Mouse (Mus musculus) midbrain, embryonic 10.5 days (tissue): ENCODE results near the gene Olfr304. TPM values are rescaled to one million over a fixed set of nuclear protein-coding genes. Genes with fewer than 3 reads are reported as not detected.
"Not testable (repeated sequence)": the region's sequence is repeated elsewhere in the genome, so short reads cannot be mapped to it uniquely, and the experiment has no call there.

ENCODE experiments used
- DNase-seq: peaks from one replicate; pipeline ENCODE4 v3.0.0-alpha.2; 2017; ENCODE audit warnings: low spot score
- H3K27ac ChIP-seq: fragments of 300-500 bp; sonication (generic); replicated peaks from 2 replicates; pipeline ENCODE4 v1.5.1; 2016; ENCODE audit warnings: mild to moderate bottlenecking
- H3K27me3 ChIP-seq: fragments of 300-500 bp; sonication (generic); 2 replicates; pipeline ENCODE4 v1.6.1; 2016; ENCODE audit warnings: low read depth, mild to moderate bottlenecking; ENCODE audit not compliant: poor library complexity, severe bottlenecking
- H3K36me3 ChIP-seq: fragments of 300-500 bp; sonication (generic); 2 replicates; pipeline ENCODE4 v1.6.1; 2016; ENCODE audit warnings: mild to moderate bottlenecking, moderate library complexity
- H3K4me1 ChIP-seq: fragments of 300-500 bp; sonication (generic); 2 replicates; pipeline ENCODE4 v1.6.1; 2016
- H3K4me3 ChIP-seq: fragments of 300-500 bp; sonication (generic); 2 replicates; pipeline ENCODE4 v1.5.1; 2016; ENCODE audit warnings: mild to moderate bottlenecking, moderate library complexity
- H3K9me3 ChIP-seq: fragments of 300-500 bp; sonication (generic); replicated peaks from 2 replicates; pipeline ENCODE4 v1.6.1; 2016; ENCODE audit warnings: mild to moderate bottlenecking
- WGBS: fragments of 180-500 bp; shearing (Covaris S2); methylation state at CpG from one replicate; pipeline ENCODE4 v1.1.7; 2016; 5-methylcytosine and 5-hydroxymethylcytosine counted together
- polyA plus RNA-seq: library from polyadenylated mRNA; unstranded; fragments of >200 nt; fragmentation: Nextera tagmentation; extraction: Ambion mirVana; gene quantifications from 2 replicates; pipeline ENCODE4 v1.2.1, GENCODE M21; 2016

The Olfr304 gene
- not detected in 2 replicates for polyA plus RNA-seq

GRCm38 (mm10) chr7:86386558-86386957, at the start of gene Olfr304:
Gene Olfr304, minus strand, starts transcription at chr7:86386658.
- no peak within 1 kb of the TSS for H3K4me3 ChIP-seq
- no peaks in the 10 kb centered on the region for H3K36me3 ChIP-seq
- no peak for DNase-seq
- H3K4me1 ChIP-seq = no peaks in the 10 kb centered on the region
- no peaks in the 10 kb centered on the region for H3K27me3 ChIP-seq
- 84% methylated on average over 1 of the region's 1 CpGs for WGBS
- H3K27ac ChIP-seq = no peak within 1 kb of the TSS
- no peaks in the 10 kb centered on the region for H3K9me3 ChIP-seq

- no peaks in the 10 kb centered on the region for H3K9me3 ChIP-seq
- no peak within 1 kb of the TSS for H3K4me3 ChIP-seq
- no peaks in the 10 kb centered on the region for H3K4me1 ChIP-seq
- H3K36me3 ChIP-seq = no peaks in the 10 kb centered on the region
- H3K27ac ChIP-seq = no peak within 1 kb of the TSS
- WGBS = 89% methylated on average over 2 of the region's 2 CpGs
- DNase-seq = no peak
- H3K27me3 ChIP-seq = no peaks in the 10 kb centered on the region
These were observed 17.1 kb upstream of the Olfr304 start, which contains the start of gene Olfr301 for GRCm38 (mm10) chr7:86403546-86403945. Gene Olfr301, plus strand, starts transcription at chr7:86403846.

- H3K27ac ChIP-seq = no peak within 1 kb of the TSS
- no peaks in the 10 kb centered on the region for H3K4me1 ChIP-seq
- H3K4me3 ChIP-seq = no peak within 1 kb of the TSS
- DNase-seq = no peak
- H3K36me3 ChIP-seq = no peaks in the 10 kb centered on the region
- H3K9me3 ChIP-seq = no peaks in the 10 kb centered on the region
- no peaks in the 10 kb centered on the region for H3K27me3 ChIP-seq
These were observed 11.2 kb upstream of the Olfr304 start, which contains the start of gene Olfr303 for GRCm38 (mm10) chr7:86397689-86398088. Gene Olfr303, minus strand, starts transcription at chr7:86397789.

GRCm38 (mm10) chr7:86385769-86386168, 689 bp downstream of the Olfr304 start:
- no peaks in the 10 kb centered on the region for H3K4me1 ChIP-seq

GRCm38 (mm10) chr7:86366828-86367227, 19.6 kb downstream of the Olfr304 start, which contains the start of gene Olfr305:
Gene Olfr305, minus strand, starts transcription at chr7:86366928.
- Histone ChIP-seq H3K27me3 (no peaks in the 10 kb centered on the region), H3K36me3 (no peaks in the 10 kb centered on the region), H3K4me3 (no peak within 1 kb of the TSS), H3K4me1 (no peaks in the 10 kb centered on the region), H3K27ac (no peak within 1 kb of the TSS), H3K9me3 (no peaks in the 10 kb centered on the region)
- WGBS = 90% methylated on average over 1 of the region's 1 CpGs
- no peak for DNase-seq

More at GRCm38 (mm10) chr7:86385769-86386168, 689 bp downstream of the Olfr304 start:
- 83% methylated on average over 3 of the region's 3 CpGs for WGBS
- Histone ChIP-seq H3K9me3 (no peaks in the 10 kb centered on the region), H3K27me3 (no peaks in the 10 kb centered on the region), H3K4me3 (no peak overlapping the region), H3K36me3 (no peaks in the 10 kb centered on the region), H3K27ac (no peak overlapping the region)
- no peak for DNase-seq

- H3K27me3 ChIP-seq, H3K4me3 ChIP-seq, H3K9me3 ChIP-seq, H3K36me3 ChIP-seq, H3K4me1 ChIP-seq, DNase-seq, H3K27ac ChIP-seq: not testable (repeated sequence)
- WGBS = 94% methylated on average over 9 of the region's 9 CpGs
These were observed 40.2 kb downstream of the Olfr304 start for GRCm38 (mm10) chr7:86346296-86346695.

- Histone ChIP-seq H3K27ac (no peak overlapping the region), H3K27me3 (no peaks in the 10 kb centered on the region), H3K9me3 (no peaks in the 10 kb centered on the region), H3K4me1 (no peaks in the 10 kb centered on the region), H3K4me3 (no peak overlapping the region), H3K36me3 (no peaks in the 10 kb centered on the region)
- no peak for DNase-seq
- WGBS = 64% methylated on average over 3 of the region's 3 CpGs
These were observed 42.2 kb downstream of the Olfr304 start for GRCm38 (mm10) chr7:86344253-86344652.

GRCm38 (mm10) chr7:86342881-86343565, 43.4 kb downstream of the Olfr304 start:
- Histone ChIP-seq H3K4me3 (no peak overlapping the region), H3K27me3 (no peaks in the 10 kb centered on the region), H3K27ac (no peak overlapping the region), H3K9me3 (no peaks in the 10 kb centered on the region), H3K4me1 (no peaks in the 10 kb centered on the region), H3K36me3 (no peaks in the 10 kb centered on the region)
- DNase-seq = no peak
- 82% methylated on average over 14 of the region's 14 CpGs for WGBS

- 84% methylated on average over 1 of the region's 1 CpGs for WGBS
- DNase-seq = no peak
- H3K4me1 ChIP-seq = no peaks in the 10 kb centered on the region
- H3K27me3 ChIP-seq = no peaks in the 10 kb centered on the region
- H3K4me3 ChIP-seq = no peak within 1 kb of the TSS
- H3K36me3 ChIP-seq = no peaks in the 10 kb centered on the region
- no peak within 1 kb of the TSS for H3K27ac ChIP-seq
- H3K9me3 ChIP-seq = no peaks in the 10 kb centered on the region
These were observed 49.0 kb downstream of the Olfr304 start, which contains the start of gene Olfr307 for GRCm38 (mm10) chr7:86337486-86337885. Gene Olfr307, minus strand, starts transcription at chr7:86337586.

Other genes with a start within 250 kb of the Olfr304 start
- not detected in 2 replicates for gene Vmn2r75, start 214.9 kb downstream of the Olfr304 start, polyA plus RNA-seq
- not detected in 2 replicates for gene Vmn2r76, start 140.3 kb downstream of the Olfr304 start, polyA plus RNA-seq
- gene Olfr310, start 109.5 kb downstream of the Olfr304 start, polyA plus RNA-seq = not detected in 2 replicates
- not detected in 2 replicates for gene Olfr309, start 73.0 kb downstream of the Olfr304 start, polyA plus RNA-seq
- not detected in 2 replicates for gene Olfr308, start 61.0 kb downstream of the Olfr304 start, polyA plus RNA-seq
- not detected in 2 replicates for gene Olfr307, start 49.1 kb downstream of the Olfr304 start, polyA plus RNA-seq
- gene Olfr305, start 19.7 kb downstream of the Olfr304 start, polyA plus RNA-seq = not detected in 2 replicates
- not detected in 2 replicates for gene Olfr303, start 11.1 kb upstream of the Olfr304 start, polyA plus RNA-seq
- not detected in 2 replicates for gene Olfr301, start 17.2 kb upstream of the Olfr304 start, polyA plus RNA-seq
- gene Olfr299, start 73.3 kb upstream of the Olfr304 start, polyA plus RNA-seq = not detected in 2 replicates
- gene Olfr298, start 105.8 kb upstream of the Olfr304 start, polyA plus RNA-seq = not detected in 2 replicates
- not detected in 2 replicates for gene Olfr297, start 133.3 kb upstream of the Olfr304 start, polyA plus RNA-seq
- gene Olfr295, start 197.2 kb upstream of the Olfr304 start, polyA plus RNA-seq = not detected in 2 replicates
- not detected in 2 replicates for gene Olfr294, start 230.0 kb upstream of the Olfr304 start, polyA plus RNA-seq